Mouse (Mus musculus): ENCODE measurements around the gene Smbd1. TPM values are rescaled to one million over a fixed set of nuclear protein-coding genes. Genes with fewer than 3 reads are reported as not detected.

Gene Smbd1
- polyA plus RNA-seq, 1 experiment from 2014 or later: not detected

- Histone ChIP-seq H3K4me1 (no peaks in the 10 kb centered on the region), H3K4me3 (no peak overlapping the region), H3K36me3 (peaks cover 77% of the 10 kb centered on the region), H3K27ac (replicated peaks) (no peak overlapping the region), H3K9me3 (replicated peaks) (no peaks in the 10 kb centered on the region), H3K27me3 (ENCODE audit: low read depth, poor library complexity, severe bottlenecking) (no peaks in the 10 kb centered on the region)
- WGBS: 92% methylated on average over 13 of the region's 13 CpGs
- no peak for DNase-seq (ENCODE audit: low spot score)
Observed at GRCm38 (mm10) chr16:32824061-32824460, 13.8 kb upstream of the Smbd1 start.

GRCm38 (mm10) chr16:32823487-32823886, 13.2 kb upstream of the Smbd1 start:
- no peaks in the 10 kb centered on the region for H3K27me3 ChIP-seq (ENCODE audit: low read depth, poor library complexity, severe bottlenecking)
- no peak for DNase-seq (ENCODE audit: low spot score)
- H3K36me3 ChIP-seq: peaks cover 71% of the 10 kb centered on the region
- no peak overlapping the region for H3K4me3 ChIP-seq
- H3K27ac ChIP-seq (replicated peaks): no peak overlapping the region
- H3K9me3 ChIP-seq (replicated peaks): no peaks in the 10 kb centered on the region
- no peaks in the 10 kb centered on the region for H3K4me1 ChIP-seq
- WGBS: 93% methylated on average over 8 of the region's 8 CpGs

- Histone ChIP-seq H3K27me3 (ENCODE audit: low read depth, poor library complexity, severe bottlenecking) (no peaks in the 10 kb centered on the region), H3K27ac (replicated peaks) (no peak overlapping the region), H3K36me3 (peaks cover 65% of the 10 kb centered on the region), H3K9me3 (replicated peaks) (no peaks in the 10 kb centered on the region), H3K4me1 (no peaks in the 10 kb centered on the region), H3K4me3 (no peak overlapping the region)
- WGBS: 85% methylated on average over 5 of the region's 5 CpGs
- no peak for DNase-seq (ENCODE audit: low spot score)
Observed at GRCm38 (mm10) chr16:32822881-32823280, 12.6 kb upstream of the Smbd1 start.

GRCm38 (mm10) chr16:32822450-32822827, 12.2 kb upstream of the Smbd1 start:
- Histone ChIP-seq H3K9me3 (replicated peaks) (no peaks in the 10 kb centered on the region), H3K36me3 (peaks cover 61% of the 10 kb centered on the region), H3K4me1 (no peaks in the 10 kb centered on the region), H3K4me3 (no peak overlapping the region), H3K27ac (replicated peaks) (no peak overlapping the region), H3K27me3 (ENCODE audit: low read depth, poor library complexity, severe bottlenecking) (no peaks in the 10 kb centered on the region)
- no peak for DNase-seq (ENCODE audit: low spot score)
- WGBS: 87% methylated on average over 6 of the region's 6 CpGs

- WGBS: 74% methylated on average over 10 of the region's 10 CpGs
- peaks cover 56% of the 10 kb centered on the region for H3K36me3 ChIP-seq
- no peaks in the 10 kb centered on the region for H3K9me3 ChIP-seq (replicated peaks)
- 0 out of 2 replicates have a peak overlapping the region, but pooled peaks have one; percentile 17 for H3K27ac ChIP-seq (replicated peaks)
- H3K4me1 ChIP-seq: no peaks in the 10 kb centered on the region
- no peak for DNase-seq (ENCODE audit: low spot score)
- H3K4me3 ChIP-seq: no peak overlapping the region
- no peaks in the 10 kb centered on the region for H3K27me3 ChIP-seq (ENCODE audit: low read depth, poor library complexity, severe bottlenecking)
Observed at GRCm38 (mm10) chr16:32821772-32822449, 11.6 kb upstream of the Smbd1 start.

GRCm38 (mm10) chr16:32818441-32818840, 8.2 kb upstream of the Smbd1 start:
- WGBS: 91% methylated on average over 5 of the region's 5 CpGs
- Histone ChIP-seq H3K27ac (replicated peaks) (no peak overlapping the region), H3K4me3 (no peak overlapping the region), H3K36me3 (peaks cover 21% of the 10 kb centered on the region), H3K9me3 (replicated peaks) (no peaks in the 10 kb centered on the region), H3K27me3 (ENCODE audit: low read depth, poor library complexity, severe bottlenecking) (peaks cover 12% of the 10 kb centered on the region), H3K4me1 (peaks cover 17% of the 10 kb centered on the region)
- DNase-seq (ENCODE audit: low spot score): no peak

- H3K9me3 ChIP-seq (replicated peaks): no peaks in the 10 kb centered on the region
- H3K27me3 ChIP-seq (ENCODE audit: low read depth, poor library complexity, severe bottlenecking): peaks cover 12% of the 10 kb centered on the region
- no peak for DNase-seq (ENCODE audit: low spot score)
- WGBS: 91% methylated on average over 4 of the region's 4 CpGs
- H3K4me1 ChIP-seq: peaks cover 18% of the 10 kb centered on the region
- peaks cover 17% of the 10 kb centered on the region for H3K36me3 ChIP-seq
- no peak overlapping the region for H3K27ac ChIP-seq (replicated peaks)
- no peak overlapping the region for H3K4me3 ChIP-seq
Observed at GRCm38 (mm10) chr16:32818036-32818435, 7.8 kb upstream of the Smbd1 start.

GRCm38 (mm10) chr16:32815160-32815605, 4.9 kb upstream of the Smbd1 start:
- WGBS: 13% methylated on average over 6 of the region's 6 CpGs
- DNase-seq (ENCODE audit: low spot score): peak; percentile 41
- Histone ChIP-seq H3K4me1 (peaks cover 19% of the 10 kb centered on the region), H3K4me3 (peak overlapping the region; percentile 45), H3K27me3 (ENCODE audit: low read depth, poor library complexity, severe bottlenecking) (peaks cover 12% of the 10 kb centered on the region), H3K36me3 (no peaks in the 10 kb centered on the region), H3K27ac (replicated peaks) (no peak overlapping the region), H3K9me3 (replicated peaks) (no peaks in the 10 kb centered on the region)

GRCm38 (mm10) chr16:32814539-32814938, 4.3 kb upstream of the Smbd1 start:
- Histone ChIP-seq H3K4me3 (peak overlapping the region; percentile 45), H3K36me3 (no peaks in the 10 kb centered on the region), H3K27ac (replicated peaks) (no peak overlapping the region), H3K27me3 (ENCODE audit: low read depth, poor library complexity, severe bottlenecking) (peaks cover 12% of the 10 kb centered on the region), H3K4me1 (peaks cover 19% of the 10 kb centered on the region), H3K9me3 (replicated peaks) (no peaks in the 10 kb centered on the region)
- peak; percentile 29 for DNase-seq (ENCODE audit: low spot score)
- 36% methylated on average over 14 of the region's 14 CpGs for WGBS

GRCm38 (mm10) chr16:32813771-32814170, 3.5 kb upstream of the Smbd1 start:
- H3K27me3 ChIP-seq (ENCODE audit: low read depth, poor library complexity, severe bottlenecking): peaks cover 12% of the 10 kb centered on the region
- H3K9me3 ChIP-seq (replicated peaks): no peaks in the 10 kb centered on the region
- no peak overlapping the region for H3K27ac ChIP-seq (replicated peaks)
- no peak overlapping the region for H3K4me3 ChIP-seq
- no peak for DNase-seq (ENCODE audit: low spot score)
- peaks cover 19% of the 10 kb centered on the region for H3K4me1 ChIP-seq
- 78% methylated on average over 3 of the region's 3 CpGs for WGBS
- H3K36me3 ChIP-seq: no peaks in the 10 kb centered on the region

- no peaks in the 10 kb centered on the region for H3K9me3 ChIP-seq (replicated peaks)
- H3K4me1 ChIP-seq: peaks cover 19% of the 10 kb centered on the region
- no peak overlapping the region for H3K27ac ChIP-seq (replicated peaks)
- DNase-seq (ENCODE audit: low spot score): no peak
- no peaks in the 10 kb centered on the region for H3K36me3 ChIP-seq
- H3K27me3 ChIP-seq (ENCODE audit: low read depth, poor library complexity, severe bottlenecking): peaks cover 12% of the 10 kb centered on the region
- 48% methylated on average over 9 of the region's 9 CpGs for WGBS
- H3K4me3 ChIP-seq: no peak overlapping the region
Observed at GRCm38 (mm10) chr16:32813362-32813761, 3.1 kb upstream of the Smbd1 start.

- WGBS: 5% methylated on average over 9 of the region's 9 CpGs
Observed at GRCm38 (mm10) chr16:32812888-32813361, 2.6 kb upstream of the Smbd1 start.

GRCm38 (mm10) chr16:32807408-32808185, 2.7 kb downstream of the Smbd1 start:
- Histone ChIP-seq H3K27ac (replicated peaks) (0 out of 2 replicates have a peak overlapping the region, but pooled peaks have one; percentile 66), H3K27me3 (ENCODE audit: low read depth, poor library complexity, severe bottlenecking) (no peaks in the 10 kb centered on the region), H3K9me3 (replicated peaks) (no peaks in the 10 kb centered on the region), H3K4me3 (no peak overlapping the region), H3K4me1 (peaks cover 35% of the 10 kb centered on the region), H3K36me3 (no peaks in the 10 kb centered on the region)
- DNase-seq (ENCODE audit: low spot score): no peak
- WGBS: 58% methylated on average over 8 of the region's 8 CpGs

More at GRCm38 (mm10) chr16:32812888-32813361, 2.6 kb upstream of the Smbd1 start:
- Histone ChIP-seq H3K9me3 (replicated peaks) (no peaks in the 10 kb centered on the region), H3K27ac (replicated peaks) (no peak overlapping the region), H3K27me3 (ENCODE audit: low read depth, poor library complexity, severe bottlenecking) (peaks cover 12% of the 10 kb centered on the region), H3K4me1 (peaks cover 24% of the 10 kb centered on the region), H3K36me3 (no peaks in the 10 kb centered on the region), H3K4me3 (no peak overlapping the region)
- peak; percentile 84 for DNase-seq (ENCODE audit: low spot score)

Data from midbrain, embryonic 10.5 days (tissue).